ENCODE assay signal across 9 mouse cellular contexts in the genomic region with DNA sequence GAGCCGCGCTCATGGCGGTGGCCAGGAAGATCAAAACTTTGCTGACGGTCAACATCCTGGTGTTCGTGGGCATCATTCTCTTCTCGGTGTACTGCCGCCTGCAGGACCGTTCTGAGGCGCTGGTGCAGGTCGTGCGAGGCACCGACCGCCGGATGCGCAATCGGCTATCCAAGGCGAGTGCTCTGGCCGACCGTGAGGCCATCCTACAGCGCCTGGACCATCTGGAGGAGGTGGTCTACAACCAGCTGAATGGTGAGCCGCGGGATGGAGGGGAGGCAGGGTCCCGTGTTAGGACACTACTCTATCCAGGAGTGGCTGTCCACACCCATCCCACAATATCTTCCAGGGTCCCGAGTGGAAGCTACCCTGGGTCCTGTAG. TPM values are rescaled to one million over a fixed set of nuclear protein-coding genes. Genes with fewer than 3 reads are reported as not detected.
DNase-seq lines count a peak whose midpoint lies in the region; ATAC-seq and TF ChIP-seq lines count a peak whose summit lies in the region.
"Had no signal": no experiment of that assay in that cellular context is flagged by ENCODE, and none has a peak within 500 bp of the region (broad histone marks: within the 10 kb centered on the region; RNA-seq: fewer than 3 reads in every experiment).

No protein-coding gene starts in this region.

- no peak for DNase-seq in lung, postnatal 36 days
- DNase-seq in embryonic facial prominence, embryonic 14.5 days (ENCODE audit: low spot score), result no peak
- DNase-seq in gastrocnemius, postnatal 36 days, result no peak
- DNase-seq in gastrocnemius, postnatal 14 days, result no peak
- DNase-seq in heart, adult 9 months (ENCODE audit: low spot score in 2 of 2), result no peak

- WGBS in lung, embryonic 15.5 days, result 3% methylated on average over 24 of the region's 24 CpGs
- 2% methylated on average over 23 of the region's 24 CpGs for WGBS in embryonic facial prominence, embryonic 14.5 days
- WGBS in intestine, postnatal 0 days, result 5% methylated on average over 24 of the region's 24 CpGs
- 1% methylated on average over 24 of the region's 24 CpGs for WGBS in olfactory bulb, adult 2 months

- peak; percentile 23; the same call in 1 of the 2 replicates for ATAC-seq in lung, embryonic 15.5 days (ENCODE audit: borderline replicate concordance, extremely low read depth, low FRiP score, low TSS enrichment)
- ATAC-seq in embryonic facial prominence, embryonic 14.5 days (ENCODE audit: low read depth), result no peak
- ATAC-seq in intestine, postnatal 0 days, result no peak

- no peaks in the 10 kb centered on the region for H3K36me3 ChIP-seq in lung, embryonic 15.5 days
- H3K36me3 ChIP-seq in embryonic facial prominence, embryonic 14.5 days (ENCODE audit: control insufficient read depth, insufficient read depth, low read length), result no peaks in the 10 kb centered on the region
- H3K36me3 ChIP-seq in intestine, postnatal 0 days (ENCODE audit: control insufficient read depth, insufficient read depth), result no peaks in the 10 kb centered on the region

- H3K4me2 ChIP-seq in lung, embryonic 15.5 days, result peak overlapping the region; percentile 61; the same call in 1 of the 2 replicates
- peak overlapping the region; percentile 68 for H3K4me2 ChIP-seq in embryonic facial prominence, embryonic 14.5 days (ENCODE audit: low read depth, low read length)
- H3K4me2 ChIP-seq in intestine, postnatal 0 days (replicated peaks; ENCODE audit: low read depth), result peak overlapping the region; percentile 59

- H3K4me3 ChIP-seq in lung, embryonic 15.5 days, result no peak overlapping the region
- H3K4me3 ChIP-seq in embryonic facial prominence, embryonic 14.5 days (ENCODE audit: low read depth, low read length), result peak overlapping the region; percentile 42
- no peak overlapping the region for H3K4me3 ChIP-seq in intestine, postnatal 0 days (ENCODE audit: low read depth, low read length)
- H3K4me3 ChIP-seq in olfactory bulb, adult 2 months (ENCODE audit: insufficient read depth, low read depth, low read length), result peak overlapping the region; percentile 73
- H3K4me3 ChIP-seq: myocyte had no signal

- intact Hi-C loops in gastrocnemius, postnatal 36 days (cut with DNase I), result no loop called here
- intact Hi-C loops in gastrocnemius, postnatal 14 days (cut with DNase I; ENCODE audit: low total_unique reads), result no loop called here

- no peak for TF ChIP-seq POLR2A in olfactory bulb, adult 2 months (IDR thresholded peaks at IDR 0.05; ENCODE audit: insufficient read depth, low read depth, low read length)

- 0 out of 2 replicates have a peak, but pooled peaks cover 4% of the 10 kb centered on the region for H3K4me1 ChIP-seq in lung, embryonic 15.5 days
- H3K4me1 ChIP-seq in embryonic facial prominence, embryonic 14.5 days (ENCODE audit: control insufficient read depth, insufficient read depth, low read length), result no peaks in the 10 kb centered on the region
- no peaks in the 10 kb centered on the region for H3K4me1 ChIP-seq in intestine, postnatal 0 days (replicated peaks; ENCODE audit: control insufficient read depth, insufficient read depth, low read length)
- H3K4me1 ChIP-seq in olfactory bulb, adult 2 months (ENCODE audit: control insufficient read depth, insufficient read depth, low read length), result peaks cover 39% of the 10 kb centered on the region

- no peak for TF ChIP-seq CTCF in intestine, postnatal 0 days (IDR thresholded peaks at IDR 0.05; ENCODE audit: low read depth)
- no peak for TF ChIP-seq CTCF in olfactory bulb, adult 2 months (IDR thresholded peaks at IDR 0.05; ENCODE audit: insufficient read depth, low read depth, low read length)

- no peaks in the 10 kb centered on the region for H3K9me3 ChIP-seq in lung, embryonic 15.5 days
- H3K9me3 ChIP-seq in embryonic facial prominence, embryonic 14.5 days (ENCODE audit: control insufficient read depth, low read length), result no peaks in the 10 kb centered on the region
- H3K9me3 ChIP-seq in intestine, postnatal 0 days (ENCODE audit: control insufficient read depth), result no peaks in the 10 kb centered on the region

- H3K9ac ChIP-seq in lung, embryonic 15.5 days, result no peak overlapping the region
- H3K9ac ChIP-seq in embryonic facial prominence, embryonic 14.5 days (ENCODE audit: low read depth, low read length), result no peak overlapping the region
- no peak overlapping the region for H3K9ac ChIP-seq in intestine, postnatal 0 days (ENCODE audit: low read depth, low read length)

- H3K27ac ChIP-seq in lung, embryonic 15.5 days, result no peak overlapping the region
- no peak overlapping the region for H3K27ac ChIP-seq in embryonic facial prominence, embryonic 14.5 days (replicated peaks; ENCODE audit: low read depth, low read length)
- no peak overlapping the region for H3K27ac ChIP-seq in intestine, postnatal 0 days (ENCODE audit: low read depth, low read length)
- H3K27ac ChIP-seq in olfactory bulb, adult 2 months (ENCODE audit: insufficient read depth, low read depth, low read length), result no peak overlapping the region

- peaks cover 58% of the 10 kb centered on the region for H3K27me3 ChIP-seq in lung, embryonic 15.5 days
- peaks cover 50% of the 10 kb centered on the region for H3K27me3 ChIP-seq in embryonic facial prominence, embryonic 14.5 days (replicated peaks; ENCODE audit: control insufficient read depth, insufficient read depth, low read length)
- peaks cover 31% of the 10 kb centered on the region for H3K27me3 ChIP-seq in intestine, postnatal 0 days (replicated peaks; ENCODE audit: control insufficient read depth, insufficient read depth, low read length)

RNA-seq across cellular contexts. Expression of a gene that starts 0.5 kb away (rescaled TPM):
- polyA plus RNA-seq in lung, embryonic 15.5 days (2015; fragmentation: Nextera tagmentation; extraction: Ambion mirVana), result 0.19 and 0.25 TPM in 2 replicates
- 1.6 and 2.5 TPM in 2 replicates for polyA plus RNA-seq in embryonic facial prominence, embryonic 14.5 days (2014; fragmentation: Nextera tagmentation; extraction: Ambion mirVana)
- polyA plus RNA-seq in intestine, postnatal 0 days (2015; fragmentation: Nextera tagmentation; extraction: Ambion mirVana), result 0.24 and 0.31 TPM in 2 replicates
- not detected in 2 replicates for polyA plus RNA-seq in olfactory bulb, adult 2 months (2012; ENCODE audit: insufficient read depth, insufficient read length, low replicate concordance, missing spikeins)
- total RNA-seq in gastrocnemius, postnatal 36 days (2021), result not detected
- not detected for total RNA-seq in gastrocnemius, postnatal 14 days (2021)

Comparison
In these comparisons a context has a peak if more than half of its experiments do, and no peak if none do; other contexts are left out.
1. H3K4me3 ChIP-seq: peak in embryonic facial prominence, embryonic 14.5 days (single experiment) and olfactory bulb, adult 2 months (single experiment); none in lung, embryonic 15.5 days (single experiment) and intestine, postnatal 0 days (single experiment).
2. Peak in every context shown above with its lines, with median percentiles within 50 percentile points of each other: H3K4me2 ChIP-seq.